Mouse (Mus musculus) forebrain, embryonic 14.5 days (tissue): ENCODE results near the gene Mthfd2. TPM values are rescaled to one million over a fixed set of nuclear protein-coding genes. Genes with fewer than 3 reads are reported as not detected.

ENCODE experiments used
- ATAC-seq: fragments of 200-750 bp; cut with Nextera tagmentation; 2 replicates; pipeline ENCODE4 v1.8.0; 2017; ENCODE audit warnings: mild to moderate bottlenecking, moderate library complexity
- DNase-seq: peaks from one replicate; pipeline ENCODE4 v3.0.0-alpha.2; 2015; ENCODE audit warnings: low spot score
- H3K27ac ChIP-seq: fragments of 300-500 bp; sonication (generic); 2 replicates; pipeline ENCODE4 v1.5.1; 2014; ENCODE audit warnings: low read depth, mild to moderate bottlenecking, control low read depth, low read length, moderate library complexity
- H3K27me3 ChIP-seq: fragments of 300-500 bp; sonication (generic); replicated peaks from 2 replicates; pipeline ENCODE4 v1.6.1; 2014; ENCODE audit warnings: low read length, control low read depth, mixed read lengths; ENCODE audit not compliant: control insufficient read depth, insufficient read depth
- H3K36me3 ChIP-seq: fragments of 300-500 bp; sonication (generic); 2 replicates; pipeline ENCODE4 v1.6.1; 2014; ENCODE audit warnings: low read length, control low read depth; ENCODE audit not compliant: control insufficient read depth, insufficient read depth
- H3K4me1 ChIP-seq: fragments of 300-500 bp; sonication (generic); 2 replicates; pipeline ENCODE4 v1.6.1; 2014; ENCODE audit warnings: antibody characterized with exemption, low read length, control low read depth; ENCODE audit not compliant: control insufficient read depth, insufficient read depth
- H3K4me2 ChIP-seq: fragments of 300-500 bp; sonication (generic); 2 replicates; pipeline ENCODE4 v1.6.1; 2014; ENCODE audit warnings: mild to moderate bottlenecking, control low read depth, low read length
- H3K4me3 ChIP-seq: fragments of 300-500 bp; sonication (generic); 2 replicates; pipeline ENCODE4 v1.5.1; 2014; ENCODE audit warnings: low read depth, low read length, control low read depth
- H3K9ac ChIP-seq: fragments of 300-500 bp; sonication (generic); 2 replicates; pipeline ENCODE4 v1.6.1; 2014; ENCODE audit warnings: mild to moderate bottlenecking, low read length, control low read depth, moderate library complexity
- H3K9me3 ChIP-seq: fragments of 300-500 bp; sonication (generic); replicated peaks from 2 replicates; pipeline ENCODE4 v1.6.1; 2016; ENCODE audit warnings: low read length, control low read depth, mixed read lengths; ENCODE audit not compliant: control insufficient read depth
- WGBS: fragments of 180-500 bp; shearing (Covaris S2); extraction: QIAGEN DNeasy Blood & Tissue Kit; methylation state at CpG from one replicate; pipeline ENCODE4 v1.1.7; 2014; 5-methylcytosine and 5-hydroxymethylcytosine counted together
- polyA plus RNA-seq: library from polyadenylated mRNA; unstranded; fragments of >200 nt; fragmentation: Nextera tagmentation; extraction: Ambion mirVana; gene quantifications from 2 replicates; pipeline ENCODE4 v1.2.1, GENCODE M21; 2014

The Mthfd2 gene
- polyA plus RNA-seq, 1 experiment from 2014 or later, result 27.2 TPM

- WGBS, result 92% methylated on average over 9 of the region's 9 CpGs
- Histone ChIP-seq H3K4me1 (0 out of 2 replicates have a peak, but pooled peaks cover 2% of the 10 kb centered on the region), H3K4me3 (no peak overlapping the region), H3K9me3 (no peaks in the 10 kb centered on the region), H3K4me2 (no peak overlapping the region), H3K9ac (no peak overlapping the region), H3K27me3 (no peaks in the 10 kb centered on the region), H3K27ac (no peak overlapping the region), H3K36me3 (peaks cover 50% of the 10 kb centered on the region)
- ATAC-seq, result no peak
- DNase-seq, result no peak
Measured at GRCm38 (mm10) chr6:83354856-83355781, 29.4 kb upstream of the Mthfd2 start.

GRCm38 (mm10) chr6:83352666-83353410 is 27.1 kb upstream of the Mthfd2 start:
- 92% methylated on average over 24 of the region's 24 CpGs for WGBS

GRCm38 (mm10) chr6:83351490-83352160 is 25.9 kb upstream of the Mthfd2 start:
- DNase-seq, result no peak
- H3K36me3 ChIP-seq, result peaks cover 33% of the 10 kb centered on the region
- no peaks in the 10 kb centered on the region for H3K27me3 ChIP-seq
- ATAC-seq, result no peak
- H3K4me3 ChIP-seq, result no peak overlapping the region
- H3K9me3 ChIP-seq, result no peaks in the 10 kb centered on the region
- peak overlapping the region; percentile 13; the same call in 1 of the 2 replicates for H3K9ac ChIP-seq
- H3K27ac ChIP-seq, result no peak overlapping the region
- no peak overlapping the region for H3K4me2 ChIP-seq
- WGBS, result 87% methylated on average over 7 of the region's 7 CpGs
- 0 out of 2 replicates have a peak, but pooled peaks cover 4% of the 10 kb centered on the region for H3K4me1 ChIP-seq

More at GRCm38 (mm10) chr6:83352666-83353410, 27.1 kb upstream of the Mthfd2 start:
- DNase-seq, result no peak
- no peak overlapping the region for H3K27ac ChIP-seq
- 0 out of 2 replicates have a peak, but pooled peaks cover 4% of the 10 kb centered on the region for H3K4me1 ChIP-seq
- H3K9ac ChIP-seq, result no peak overlapping the region
- no peak overlapping the region for H3K4me2 ChIP-seq
- H3K36me3 ChIP-seq, result peaks cover 31% of the 10 kb centered on the region
- no peaks in the 10 kb centered on the region for H3K27me3 ChIP-seq
- H3K4me3 ChIP-seq, result no peak overlapping the region
- H3K9me3 ChIP-seq, result no peaks in the 10 kb centered on the region
- no peak for ATAC-seq

DNA sequence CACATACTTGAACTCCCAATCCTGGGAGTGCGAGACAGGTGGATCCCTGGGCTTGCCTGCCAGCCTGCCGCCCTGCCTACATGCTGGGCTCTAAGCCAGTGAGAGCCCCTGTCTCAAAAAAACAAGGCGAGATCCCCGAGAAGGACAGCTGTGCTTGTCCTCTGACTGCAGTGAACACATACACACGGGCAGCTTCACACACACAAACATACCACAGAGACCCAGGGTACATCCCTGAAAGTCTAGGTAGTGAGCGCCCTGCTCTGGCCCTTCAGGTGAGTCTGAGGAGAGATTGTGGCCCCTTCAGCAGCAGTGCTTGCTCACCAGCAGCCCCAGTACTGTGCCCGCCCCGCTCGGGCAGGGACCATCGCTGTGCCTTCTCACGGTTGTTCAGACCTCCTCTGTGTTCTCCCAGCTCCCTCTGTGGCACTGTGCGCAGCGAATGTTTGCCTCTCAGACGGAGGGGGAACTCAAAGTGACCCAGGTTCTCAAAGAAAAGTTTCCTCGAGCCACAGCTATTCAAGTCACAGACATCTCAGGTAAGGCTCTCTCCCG is 25.2 kb upstream of the Mthfd2 start:
- WGBS, result 89% methylated on average over 16 of the region's 16 CpGs

GRCm38 (mm10) chr6:83350172-83350571 is 24.5 kb upstream of the Mthfd2 start:
- 0 out of 2 replicates have a peak, but pooled peaks cover 4% of the 10 kb centered on the region for H3K4me1 ChIP-seq
- no peak overlapping the region for H3K27ac ChIP-seq
- peak overlapping the region; percentile 60 for H3K4me2 ChIP-seq
- peak overlapping the region; percentile 83 for H3K4me3 ChIP-seq
- H3K9ac ChIP-seq, result peak overlapping the region; percentile 96
- DNase-seq (no peak), ATAC-seq (no peak)
- peaks cover 26% of the 10 kb centered on the region for H3K36me3 ChIP-seq
- WGBS, result 83% methylated on average over 7 of the region's 7 CpGs
- no peaks in the 10 kb centered on the region for H3K9me3 ChIP-seq
- no peaks in the 10 kb centered on the region for H3K27me3 ChIP-seq

More for the DNA sequence above, 25.2 kb upstream of the Mthfd2 start:
- Histone ChIP-seq H3K36me3 (peaks cover 33% of the 10 kb centered on the region), H3K27me3 (no peaks in the 10 kb centered on the region), H3K27ac (no peak overlapping the region), H3K4me2 (no peak overlapping the region), H3K4me1 (0 out of 2 replicates have a peak, but pooled peaks cover 4% of the 10 kb centered on the region), H3K9me3 (no peaks in the 10 kb centered on the region), H3K9ac (no peak overlapping the region), H3K4me3 (no peak overlapping the region)
- DNase-seq (no peak), ATAC-seq (no peak)

- ATAC-seq (peak; percentile 96), DNase-seq (peak; percentile 75)
- WGBS, result under 1% methylated on average over 52 of the region's 53 CpGs
- H3K27ac ChIP-seq, result no peak overlapping the region; the same call in 1 of the 2 replicates
- H3K4me2 ChIP-seq, result peak overlapping the region; percentile 60
- H3K9ac ChIP-seq, result peak overlapping the region; percentile 96
- H3K27me3 ChIP-seq, result no peaks in the 10 kb centered on the region
- H3K36me3 ChIP-seq, result peaks cover 18% of the 10 kb centered on the region
- 0 out of 2 replicates have a peak, but pooled peaks cover 4% of the 10 kb centered on the region for H3K4me1 ChIP-seq
- peak overlapping the region; percentile 83 for H3K4me3 ChIP-seq
- H3K9me3 ChIP-seq, result no peaks in the 10 kb centered on the region
Measured at GRCm38 (mm10) chr6:83349274-83349958, 23.7 kb upstream of the Mthfd2 start.

GRCm38 (mm10) chr6:83348873-83349272 is 23.2 kb upstream of the Mthfd2 start, which contains the start of gene Bola3:
Bola3 (plus strand) TSS chr6:83349147.
- H3K9ac ChIP-seq, result peak within 1 kb of the TSS; percentile 96
- H3K4me2 ChIP-seq, result peak within 1 kb of the TSS; percentile 60
- 31% methylated on average over 6 of the region's 6 CpGs for WGBS
- ATAC-seq (no peak; the same call in 1 of the 2 replicates), DNase-seq (no peak)
- no peaks in the 10 kb centered on the region for H3K27me3 ChIP-seq
- H3K4me1 ChIP-seq, result 0 out of 2 replicates have a peak, but pooled peaks cover 4% of the 10 kb centered on the region
- peak within 1 kb of the TSS; percentile 83 for H3K4me3 ChIP-seq
- no peak within 1 kb of the TSS; the same call in 1 of the 2 replicates for H3K27ac ChIP-seq
- no peaks in the 10 kb centered on the region for H3K9me3 ChIP-seq
- H3K36me3 ChIP-seq, result peaks cover 13% of the 10 kb centered on the region; the same call in 1 of the 2 replicates
